ENCODE assay signal across 9 mouse cellular contexts in the genomic region with DNA sequence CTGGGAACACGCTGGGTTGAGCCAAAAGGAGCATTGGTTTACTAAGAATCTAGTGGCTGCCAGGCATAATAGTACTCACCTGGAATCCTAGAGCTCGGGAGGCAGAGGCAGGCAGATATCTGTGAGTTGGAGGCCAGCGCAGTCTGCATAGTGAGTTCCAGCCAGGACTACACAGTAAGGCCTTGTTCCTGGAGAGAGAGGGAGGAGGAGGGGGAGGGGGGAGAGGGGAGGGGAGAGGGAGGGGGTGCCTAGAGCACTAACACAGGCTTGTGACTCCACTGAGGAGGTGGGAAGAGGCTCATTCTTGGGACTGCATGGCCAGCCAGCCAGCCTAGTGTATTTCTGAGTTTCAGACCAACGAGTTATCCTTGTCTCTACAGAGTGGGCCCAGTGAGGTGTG.
DNase-seq lines count a peak whose midpoint lies in the region; ATAC-seq and TF ChIP-seq lines count a peak whose summit lies in the region.
"Had no signal": no experiment of that assay in that cellular context is flagged by ENCODE, and none has a peak within 500 bp of the region (broad histone marks: within the 10 kb centered on the region; RNA-seq: fewer than 3 reads in every experiment).

No protein-coding gene starts in this region.

- no peak overlapping the region for H3K4me3 ChIP-seq in kidney, embryonic 15.5 days (replicated peaks)
- no peak overlapping the region for H3K4me3 ChIP-seq in kidney, adult 2 months (ENCODE audit: insufficient read depth, low read depth, low read length)
- H3K4me3 ChIP-seq in E14TG2a.4 (replicated peaks; ENCODE audit: low read length): peak overlapping the region; percentile 67
- H3K4me3 ChIP-seq in limb, embryonic 10.5 days: no peak overlapping the region
- H3K4me3 ChIP-seq in left cerebral cortex, adult 2 months: no peak overlapping the region

- no peaks in the 10 kb centered on the region for H3K9me3 ChIP-seq in kidney, embryonic 15.5 days (replicated peaks)
- no peaks in the 10 kb centered on the region for H3K9me3 ChIP-seq in E14TG2a.4 (ENCODE audit: low read length)
- H3K9me3 ChIP-seq in limb, embryonic 10.5 days (replicated peaks): no peaks in the 10 kb centered on the region

- ATAC-seq in kidney, embryonic 15.5 days (replicated peaks; ENCODE audit: low FRiP score): peak; percentile 2; the same call in 1 of the 2 replicates

- no peak for TF ChIP-seq CTCF in kidney, adult 2 months (conservative IDR thresholded peaks at IDR 0.05; ENCODE audit: insufficient read depth, insufficient read length, low read depth, low read length)
- TF ChIP-seq CTCF in E14TG2a.4 (conservative IDR thresholded peaks at IDR 0.05; ENCODE audit: low read length): no peak
- no peak for TF ChIP-seq CTCF in left cerebral cortex, adult 2 months (IDR thresholded peaks at IDR 0.05)

- H3K27me3 ChIP-seq in kidney, embryonic 15.5 days: peaks cover 7% of the 10 kb centered on the region; the same call in 1 of the 2 replicates
- H3K27me3 ChIP-seq in kidney, adult 2 months (replicated peaks; ENCODE audit: control insufficient read depth, insufficient read depth, low read length): no peaks in the 10 kb centered on the region
- H3K27me3 ChIP-seq in E14TG2a.4 (ENCODE audit: insufficient read depth, low read length): peaks cover 14% of the 10 kb centered on the region; the same call in 1 of the 2 replicates
- peaks cover 51% of the 10 kb centered on the region for H3K27me3 ChIP-seq in limb, embryonic 10.5 days (ENCODE audit: low read depth, poor library complexity, severe bottlenecking)

- TF ChIP-seq POLR2A in kidney, adult 2 months (IDR thresholded peaks at IDR 0.05; ENCODE audit: low read depth, low read length): no peak

- no peaks in the 10 kb centered on the region for H3K36me3 ChIP-seq in kidney, embryonic 15.5 days
- no peaks in the 10 kb centered on the region for H3K36me3 ChIP-seq in kidney, adult 2 months (ENCODE audit: control insufficient read depth, insufficient read depth, low read length)
- no peaks in the 10 kb centered on the region for H3K36me3 ChIP-seq in E14TG2a.4 (ENCODE audit: insufficient read depth, low read length)
- H3K36me3 ChIP-seq in limb, embryonic 10.5 days: no peaks in the 10 kb centered on the region

- H3K9ac ChIP-seq in kidney, embryonic 15.5 days: no peak overlapping the region

- DNase-seq in kidney, adult 2 months: no peak
- peak; percentile 49 for DNase-seq in ZHBTc4 (ENCODE audit: low read depth, low spot score)
- no peak for DNase-seq in limb, embryonic 10.5 days (ENCODE audit: low spot score)
- no peak for DNase-seq in right cerebral cortex, adult 18-20 months
- no peak for DNase-seq in left cerebral cortex, adult 2 months (ENCODE audit: extremely low spot score in 1 of 2, low spot score in 2 of 2)
- no peak for DNase-seq in urinary bladder, postnatal 14 days (ENCODE audit: low spot score)
- DNase-seq: layer of hippocampus, adult 9-11 months had no signal

- peak overlapping the region; percentile 36; the same call in 1 of the 2 replicates for H3K4me2 ChIP-seq in kidney, embryonic 15.5 days

- intact Hi-C loops in left cerebral cortex, adult 2 months (cut with DNase I): no loop called here

- H3K27ac ChIP-seq in kidney, embryonic 15.5 days: peak overlapping the region; percentile 50; the same call in 1 of the 2 replicates
- no peak overlapping the region for H3K27ac ChIP-seq in kidney, adult 2 months (ENCODE audit: insufficient read depth, low read depth, low read length)
- peak overlapping the region; percentile 46 for H3K27ac ChIP-seq in limb, embryonic 10.5 days
- no peak overlapping the region for H3K27ac ChIP-seq in left cerebral cortex, adult 2 months

- H3K4me1 ChIP-seq in kidney, embryonic 15.5 days: peaks cover 41% of the 10 kb centered on the region
- H3K4me1 ChIP-seq in kidney, adult 2 months (ENCODE audit: control insufficient read depth, insufficient read depth, low read length): no peaks in the 10 kb centered on the region
- peaks cover 39% of the 10 kb centered on the region for H3K4me1 ChIP-seq in E14TG2a.4 (replicated peaks; ENCODE audit: low read depth, low read length)
- peaks cover 37% of the 10 kb centered on the region for H3K4me1 ChIP-seq in limb, embryonic 10.5 days

- 75% methylated on average over 4 of the region's 4 CpGs for WGBS in kidney, embryonic 15.5 days
- WGBS in kidney, adult 2 months: 83% methylated on average over 4 of the region's 4 CpGs
- 85% methylated on average over 4 of the region's 4 CpGs for WGBS in limb, embryonic 10.5 days

Comparison
In these comparisons a context has a peak if more than half of its experiments do, and no peak if none do; other contexts are left out.
1. H3K27ac ChIP-seq: peak in kidney, embryonic 15.5 days (single experiment) and limb, embryonic 10.5 days (single experiment); none in kidney, adult 2 months (single experiment) and left cerebral cortex, adult 2 months (single experiment).